17 mouse cellular contexts compared by ENCODE assay signal in genomic region chr4:130525041-130525440, GRCm38 (mm10). TPM values are rescaled to one million over a fixed set of nuclear protein-coding genes. Genes with fewer than 3 reads are reported as not detected.
"Had no signal": no experiment of that assay in that cellular context is flagged by ENCODE, and none has a peak within 500 bp of the region (broad histone marks: within the 10 kb centered on the region; RNA-seq: fewer than 3 reads in every experiment).

No protein-coding gene starts in this region.

- H3K36me3 ChIP-seq: midbrain, embryonic 15.5 days; stomach, embryonic 15.5 days had no signal

- H3K4me2 ChIP-seq: lung, embryonic 14.5 days; midbrain, embryonic 11.5 days; midbrain, embryonic 13.5 days; midbrain, embryonic 15.5 days; neural tube, embryonic 12.5 days; stomach, embryonic 15.5 days had no signal

- H3K27me3 ChIP-seq: midbrain, embryonic 13.5 days; midbrain, embryonic 15.5 days; neural tube, embryonic 12.5 days; stomach, embryonic 15.5 days had no signal

- H3K9ac ChIP-seq: lung, embryonic 14.5 days; midbrain, embryonic 13.5 days; midbrain, embryonic 15.5 days; neural tube, embryonic 12.5 days; stomach, embryonic 15.5 days had no signal

- H3K27ac ChIP-seq: macrophage; midbrain, embryonic 13.5 days; midbrain, embryonic 15.5 days; neural tube, embryonic 12.5 days; stomach, embryonic 15.5 days; stomach, postnatal 0 days had no signal

- H3K4me3 ChIP-seq: megakaryocyte, embryonic 14.5 days; midbrain, embryonic 13.5 days; midbrain, embryonic 15.5 days; neural tube, embryonic 12.5 days; stomach, embryonic 15.5 days had no signal

- H3K9me3 ChIP-seq: midbrain, embryonic 13.5 days; midbrain, embryonic 15.5 days; neural tube, embryonic 12.5 days; stomach, embryonic 15.5 days had no signal

- ATAC-seq: midbrain, embryonic 13.5 days; midbrain, embryonic 15.5 days had no signal

- DNase-seq: lung, adult 18-20 months; lung, embryonic 14.5 days; lung, postnatal 10 days; right cerebral cortex, postnatal 14 days; thymus, adult 2 months; thymus, postnatal 25 days; thymus, postnatal 4 days had no signal

RNA-seq across cellular contexts. Expression of gene Nkain1, which starts 48.9 kb away (rescaled TPM):
- total RNA-seq: monocyte, adult 5-6 weeks; neutrophil, adult 5-6 weeks had no signal
